Mouse (Mus musculus): ENCODE measurements around the gene Vsx2.
A peak's percentile ranks its signal among the peaks of the same experiment; 100 is the strongest.

Vsx2 gene

DNA sequence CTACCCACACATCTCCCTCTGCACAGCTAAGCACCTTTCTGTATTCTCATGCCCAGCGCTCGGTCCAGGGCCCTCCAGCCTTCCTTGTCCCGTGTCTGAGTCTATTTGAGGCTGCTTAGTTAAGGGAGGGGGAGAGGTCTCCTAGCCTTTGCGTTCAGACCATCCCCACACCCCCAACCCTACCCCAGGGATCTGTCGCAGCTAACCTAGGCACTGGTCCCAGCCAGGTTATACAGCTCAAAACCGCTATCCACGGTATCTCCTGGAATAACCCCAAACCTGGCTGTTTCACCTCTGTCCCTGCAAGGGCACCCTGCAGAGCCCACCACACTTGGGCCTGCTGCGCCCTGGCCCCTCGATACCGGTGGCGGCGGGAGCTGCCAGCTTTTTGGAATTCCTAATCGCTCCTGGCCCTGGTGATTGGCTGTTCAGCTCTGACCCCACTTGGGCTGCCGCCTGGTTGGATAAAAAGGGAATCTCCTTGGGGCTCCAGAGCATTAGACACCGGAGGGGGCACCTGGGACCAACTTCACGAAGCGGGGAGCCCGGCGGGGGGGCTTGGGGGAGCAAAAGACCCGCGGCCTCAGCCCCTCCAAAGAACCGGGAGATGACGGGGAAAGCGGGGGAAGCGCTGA, at the start of gene Vsx2:
TSS of gene Vsx2 (plus strand) at position 427 of the 635 bp plus-strand sequence.
- no peak for DNase-seq (ENCODE audit: low read depth, low spot score)

GRCm38 (mm10) chr12:84523728-84524127, 45.8 kb upstream of the Vsx2 start:
- no peak for DNase-seq (ENCODE audit: low read depth, low spot score)

DNA sequence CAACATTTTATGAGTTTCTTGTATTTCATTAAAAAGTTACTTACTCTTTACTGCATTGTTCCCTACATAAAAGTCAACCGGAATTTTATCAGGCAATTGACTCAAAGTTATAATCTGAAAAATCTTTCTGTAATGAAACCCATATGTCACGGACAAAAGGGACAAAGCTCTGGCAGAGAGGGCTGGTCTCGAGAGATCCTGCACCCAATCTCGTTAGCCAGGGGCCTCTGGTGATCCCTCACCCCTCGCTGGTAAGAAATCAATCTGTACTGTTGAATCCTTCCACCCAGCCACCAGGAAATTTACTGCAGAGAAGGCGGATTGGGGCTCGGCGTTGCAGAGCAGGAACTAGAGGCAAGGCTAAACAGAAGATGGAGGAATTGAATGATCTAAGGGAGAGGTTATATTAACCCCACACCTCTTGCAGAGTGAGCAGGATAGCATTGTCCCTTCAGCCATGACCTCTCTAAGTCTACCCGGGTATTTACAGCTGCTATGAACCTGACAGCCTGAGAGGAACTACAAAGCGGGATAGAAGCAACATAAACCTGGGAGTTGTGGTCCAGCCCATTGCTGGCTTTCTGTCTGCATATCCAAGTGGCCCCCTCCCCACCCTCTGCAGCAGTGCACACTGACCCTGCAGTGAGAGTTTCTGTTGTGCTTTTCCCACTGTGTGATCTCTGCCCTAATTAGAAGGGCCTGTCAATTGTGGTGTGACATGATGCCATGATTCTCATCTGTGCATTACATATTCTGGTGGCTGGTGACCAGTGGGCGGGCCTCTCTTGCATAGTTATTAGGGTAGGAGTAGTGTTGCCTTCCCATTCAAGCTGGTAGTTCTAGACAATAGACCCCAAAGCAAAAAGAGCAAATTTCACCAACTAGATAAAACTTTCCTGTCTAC, 45.2 kb upstream of the Vsx2 start:
- DNase-seq (ENCODE audit: low read depth, low spot score), result no peak

DNA sequence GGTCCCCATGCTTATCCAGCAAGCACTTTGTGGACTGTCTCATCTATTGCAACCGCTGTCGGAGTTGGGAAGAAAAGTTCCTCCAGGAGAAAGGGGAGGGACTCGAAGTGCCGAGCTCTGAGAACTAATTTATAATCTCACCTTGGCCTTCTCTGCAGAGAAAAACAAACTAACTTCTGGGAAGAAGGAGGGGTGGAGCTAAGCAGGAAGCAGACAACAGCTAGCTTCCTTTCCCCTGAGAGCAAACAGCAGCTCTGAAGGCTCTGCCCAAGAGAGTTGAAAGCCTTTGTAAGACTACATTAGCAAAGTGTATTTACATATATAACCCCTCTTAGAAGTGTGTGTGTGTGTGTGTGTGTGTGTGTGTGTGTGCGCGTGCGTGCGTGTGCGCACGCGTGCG, 44.1 kb upstream of the Vsx2 start:
- DNase-seq (ENCODE audit: low read depth, low spot score), result peak; percentile 54

- DNase-seq (ENCODE audit: low read depth, low spot score), result no peak
These were observed 39.1 kb upstream of the Vsx2 start for GRCm38 (mm10) chr12:84530426-84530825.

DNA sequence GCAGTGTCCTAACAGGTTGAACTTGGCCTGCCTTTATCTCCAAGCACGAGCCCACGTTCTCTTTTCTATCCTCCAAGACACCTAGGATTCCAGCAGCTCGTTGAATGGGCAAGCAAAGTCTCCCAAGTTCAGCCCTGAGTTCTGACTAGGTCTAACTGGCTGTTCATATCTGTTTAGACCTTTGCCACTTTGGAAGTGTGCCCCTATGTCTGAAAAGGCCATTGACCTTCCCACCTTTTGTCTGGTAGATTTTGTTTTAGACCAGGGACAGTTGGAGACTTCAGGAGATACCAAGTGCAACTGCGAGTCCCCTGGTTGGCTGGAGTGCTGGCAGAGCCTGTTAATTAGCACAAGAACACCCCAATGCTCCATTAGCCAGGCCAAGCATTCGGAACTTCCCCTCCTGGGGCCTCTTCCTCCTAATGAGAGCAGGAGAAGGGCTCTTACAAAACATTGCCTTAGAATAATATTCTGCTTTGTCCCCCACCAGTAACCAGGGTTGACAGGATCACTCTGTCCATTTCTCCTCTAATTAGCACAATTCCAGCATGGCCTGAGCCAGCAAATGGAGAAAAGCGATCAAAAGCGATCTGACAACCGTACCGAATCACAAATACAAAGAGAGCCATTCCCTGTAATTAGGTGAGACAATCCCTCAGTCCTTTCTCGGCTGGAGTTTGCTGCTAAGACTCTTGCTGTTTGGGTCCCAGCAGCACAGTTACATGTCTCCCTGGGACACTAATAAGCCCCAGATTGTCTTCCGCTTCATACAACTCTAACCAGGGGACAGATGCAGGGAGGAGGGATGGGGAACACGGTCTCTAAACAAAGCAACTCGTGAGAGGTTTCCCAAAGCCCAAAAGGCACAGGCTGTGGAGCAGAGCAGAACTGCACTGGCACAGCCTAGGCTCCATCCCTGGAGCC, 37.4 kb upstream of the Vsx2 start:
- no peak for DNase-seq (ENCODE audit: low read depth, low spot score)

DNA sequence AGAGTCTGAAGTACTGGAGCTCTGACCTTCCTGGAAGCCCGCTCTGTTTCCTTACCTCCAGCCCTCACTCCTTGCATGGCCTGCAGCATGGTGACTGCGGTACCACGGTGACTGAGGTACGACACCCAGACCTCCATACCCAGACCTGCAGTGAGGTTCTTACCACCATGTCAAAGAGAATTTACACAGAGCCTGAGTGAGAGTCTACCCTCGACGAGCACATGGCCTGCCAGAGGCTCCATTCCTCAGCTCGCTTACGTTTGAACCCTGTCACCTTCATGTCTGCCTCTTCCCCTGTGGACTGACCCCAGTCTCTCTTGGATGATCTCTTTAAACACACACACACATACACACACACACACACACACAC, 36.7 kb upstream of the Vsx2 start:
- no peak for DNase-seq (ENCODE audit: low read depth, low spot score)

DNA sequence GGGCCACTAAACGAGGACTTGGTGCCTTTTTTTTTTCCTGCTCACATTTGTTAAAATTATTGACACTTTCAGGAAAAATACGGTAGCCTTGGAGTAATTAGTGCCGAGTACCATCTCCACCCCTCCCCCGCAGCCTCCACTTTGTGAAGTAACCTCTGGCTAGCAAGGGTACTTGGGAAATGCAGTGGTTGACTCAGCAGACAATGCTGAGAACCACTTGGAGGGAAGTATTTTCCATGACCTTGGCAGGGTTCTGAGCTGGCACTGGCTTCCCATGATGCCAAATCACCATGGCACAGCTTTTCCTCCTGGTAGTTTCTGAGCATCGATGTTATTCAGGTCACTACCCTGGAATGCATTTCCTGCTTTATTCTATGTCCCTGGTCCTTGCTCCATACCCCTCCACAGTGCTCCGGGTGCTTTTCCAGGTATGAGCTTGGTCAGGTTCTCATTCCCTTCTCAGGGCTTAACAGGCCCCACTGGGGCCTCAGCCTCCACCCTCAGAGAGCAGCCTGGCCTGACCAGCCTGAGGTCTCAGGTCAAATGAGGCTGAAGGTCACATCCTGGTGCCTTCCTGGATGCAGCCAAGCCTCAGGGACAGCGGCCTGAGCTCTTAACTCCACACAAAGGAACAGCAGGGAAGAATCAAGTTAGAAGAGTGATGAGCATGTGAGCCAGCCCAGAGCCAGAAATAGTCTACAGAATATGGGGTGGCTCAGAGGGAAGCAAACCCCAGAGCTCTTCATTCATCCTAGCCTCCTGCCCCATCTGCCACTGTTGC, 35.7 kb upstream of the Vsx2 start:
- no peak for DNase-seq (ENCODE audit: low read depth, low spot score)

DNA sequence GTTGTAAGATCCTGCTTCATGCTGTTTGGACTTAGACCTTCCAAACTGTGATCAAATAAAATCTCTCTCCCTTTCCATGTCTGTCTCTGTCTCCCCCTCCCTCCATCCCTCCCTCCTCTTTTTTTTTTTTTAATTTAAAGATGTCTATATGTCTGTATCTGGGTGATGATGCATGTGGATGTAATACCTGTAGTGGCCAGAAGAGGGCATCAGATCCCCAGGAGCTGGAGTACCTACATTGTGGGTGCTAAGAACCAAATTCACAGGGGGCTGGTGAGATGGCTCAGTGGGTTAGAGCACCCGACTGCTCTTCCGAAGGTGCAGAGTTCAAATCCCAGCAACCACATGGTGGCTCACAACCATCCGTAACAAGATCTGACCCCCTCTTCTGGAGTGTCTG, 30.0 kb upstream of the Vsx2 start:
- peak; percentile 24 for DNase-seq (ENCODE audit: low read depth, low spot score)

DNA sequence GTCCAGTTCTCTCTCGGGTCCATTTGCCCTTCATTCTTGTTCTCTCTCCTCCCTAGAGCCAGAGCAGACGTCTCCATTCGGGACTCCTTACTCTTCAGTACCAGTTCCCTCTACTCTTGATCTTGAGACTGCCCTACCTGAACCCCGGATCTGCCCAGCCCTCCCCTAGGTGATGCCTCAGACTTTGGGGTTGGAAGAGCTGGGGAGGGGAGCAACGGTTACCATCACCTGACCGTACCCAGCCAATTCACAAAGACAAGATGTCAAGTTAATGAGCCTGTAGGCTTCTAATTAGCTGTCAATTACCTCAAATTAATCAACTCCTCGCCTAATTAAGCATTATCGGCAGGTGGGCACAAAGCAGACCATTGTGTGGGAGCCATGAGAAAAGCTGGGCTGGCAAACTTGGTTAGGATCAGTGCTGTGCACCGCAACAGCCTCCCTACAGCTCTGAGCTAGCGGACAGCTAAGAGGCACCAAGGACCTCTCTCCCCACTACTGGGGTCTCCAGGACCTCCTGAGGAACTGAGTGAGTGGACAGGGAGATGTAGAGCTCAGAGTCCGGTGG, 28.1 kb upstream of the Vsx2 start:
- no peak for DNase-seq (ENCODE audit: low read depth, low spot score)

GRCm38 (mm10) chr12:84546028-84546427, 23.5 kb upstream of the Vsx2 start:
- peak; percentile 48 for DNase-seq (ENCODE audit: low read depth, low spot score)

- no peak for DNase-seq (ENCODE audit: low read depth, low spot score)
These were observed 22.9 kb upstream of the Vsx2 start for GRCm38 (mm10) chr12:84546577-84547085.

- no peak for DNase-seq (ENCODE audit: low read depth, low spot score)
These were observed 21.3 kb upstream of the Vsx2 start for GRCm38 (mm10) chr12:84548251-84548650.

GRCm38 (mm10) chr12:84555218-84555617, 14.3 kb upstream of the Vsx2 start:
- no peak for DNase-seq (ENCODE audit: low read depth, low spot score)

GRCm38 (mm10) chr12:84562558-84562957, 7.0 kb upstream of the Vsx2 start:
- DNase-seq (ENCODE audit: low read depth, low spot score), result no peak

- no peak for DNase-seq (ENCODE audit: low read depth, low spot score)
These were observed 2.0 kb upstream of the Vsx2 start for GRCm38 (mm10) chr12:84567576-84567975.

DNA sequence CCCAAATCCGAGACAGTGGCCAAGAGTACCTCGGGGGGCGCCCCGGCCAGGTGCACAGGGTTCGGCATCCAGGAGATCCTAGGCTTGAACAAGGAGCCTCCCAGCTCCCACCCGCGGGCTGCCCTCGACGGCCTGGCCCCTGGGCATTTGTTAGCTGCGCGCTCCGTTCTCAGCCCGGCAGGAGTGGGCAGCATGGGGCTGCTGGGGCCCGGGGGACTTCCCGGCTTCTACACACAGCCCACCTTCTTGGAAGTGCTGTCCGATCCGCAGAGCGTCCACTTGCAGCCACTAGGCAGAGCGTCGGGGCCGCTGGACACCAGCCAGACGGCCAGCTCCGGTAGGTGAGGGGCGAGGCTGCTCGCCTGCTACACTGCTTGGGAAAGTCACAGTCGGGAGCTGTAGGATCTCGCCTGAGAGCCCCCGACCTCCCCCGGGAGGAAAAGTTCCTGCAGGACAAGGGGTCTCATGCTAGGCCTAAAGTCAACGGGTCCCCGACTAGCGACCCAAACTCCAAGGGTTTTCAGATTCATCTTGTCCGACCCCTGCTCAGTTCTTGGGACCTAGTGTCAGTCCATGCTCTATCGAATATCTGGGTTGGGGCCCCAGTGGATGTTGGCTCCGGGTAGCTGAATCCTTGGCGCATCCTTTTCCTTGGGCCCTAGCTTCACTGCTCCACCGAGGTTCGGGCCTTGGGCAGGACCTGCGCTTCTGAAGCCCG, 573 bp downstream of the Vsx2 start:
- DNase-seq (ENCODE audit: low read depth, low spot score), result no peak

- DNase-seq (ENCODE audit: low read depth, low spot score), result no peak
These were observed 1.3 kb downstream of the Vsx2 start for GRCm38 (mm10) chr12:84570694-84571415.

All from CD4-positive helper T cell, adult 2 months (primary cell).